Mouse (Mus musculus) liver, embryonic 14.5 days (tissue): ENCODE results near the gene Trim7. TPM values are rescaled to one million over a fixed set of nuclear protein-coding genes. Genes with fewer than 3 reads are reported as not detected.
"Not testable (repeated sequence)": the region's sequence is repeated elsewhere in the genome, so short reads cannot be mapped to it uniquely, and the experiment has no call there.

ENCODE experiments used
- ATAC-seq: fragments of 200-750 bp; cut with Nextera tagmentation; 2 replicates; pipeline ENCODE4 v1.8.0; 2017; ENCODE audit warnings: moderate number of reproducible peaks, mild to moderate bottlenecking, moderate library complexity; ENCODE audit not compliant: insufficient read depth
- DNase-seq, 3 experiments: peaks; one replicate each; pipeline ENCODE4 v3.0.0-alpha.2; 2012 to 2013; ENCODE audit warnings: low read depth in 3 of 3, low spot score in 3 of 3
- H3K27ac ChIP-seq: fragments of 300-500 bp; sonication (generic); 2 replicates; pipeline ENCODE4 v1.5.1; 2014; ENCODE audit warnings: moderate library complexity, mild to moderate bottlenecking, control low read depth, inconsistent platforms
- H3K27me3 ChIP-seq: fragments of 300-500 bp; sonication (generic); 2 replicates; pipeline ENCODE4 v1.6.1; 2014; ENCODE audit warnings: mild to moderate bottlenecking, low read length, moderate library complexity; ENCODE audit not compliant: control insufficient read depth, insufficient read depth
- H3K36me3 ChIP-seq: fragments of 300-500 bp; sonication (generic); replicated peaks from 2 replicates; pipeline ENCODE4 v1.6.1; 2014; ENCODE audit warnings: low read depth; ENCODE audit not compliant: control insufficient read depth, insufficient read depth
- H3K4me1 ChIP-seq, 2 experiments: fragments of 200-500 bp in 1 of 2; fragments of 300-500 bp in 1 of 2; sonication (generic) in 1 of 2; replicated peaks; 2 replicates each; pipeline ENCODE4 v1.6.1; 2012 to 2014; ENCODE audit warnings: antibody characterized with exemption in 1 of 2, inconsistent platforms in 1 of 2, low read length in 1 of 2; ENCODE audit not compliant: control insufficient read depth in 2 of 2, insufficient read depth in 2 of 2
- H3K4me2 ChIP-seq: fragments of 300-500 bp; sonication (generic); 2 replicates; pipeline ENCODE4 v1.6.1; 2014; ENCODE audit warnings: low read depth, mild to moderate bottlenecking, control low read depth, moderate library complexity
- H3K4me3 ChIP-seq, 2 experiments: fragments of 200-500 bp in 1 of 2; fragments of 300-500 bp in 1 of 2; sonication (generic) in 1 of 2; 2 replicates each; pipeline ENCODE4 v1.5.1; 2012 to 2014; ENCODE audit warnings: low read depth in 2 of 2, low read length in 2 of 2, mild to moderate bottlenecking in 2 of 2, control low read depth in 1 of 2, inconsistent platforms in 1 of 2, moderate library complexity in 1 of 2; ENCODE audit not compliant: insufficient read depth in 1 of 2
- H3K9ac ChIP-seq: fragments of 300-500 bp; sonication (generic); replicated peaks from 2 replicates; pipeline ENCODE4 v1.6.1; 2014; ENCODE audit warnings: mild to moderate bottlenecking, control low read depth, moderate library complexity
- H3K9me3 ChIP-seq: fragments of 300-500 bp; sonication (generic); 2 replicates; pipeline ENCODE4 v1.6.1; 2016; ENCODE audit warnings: low read length, mixed read lengths; ENCODE audit not compliant: control insufficient read depth
- CTCF ChIP-seq: IDR thresholded peaks from 2 replicates; pipeline ENCODE4 v1.5.1; 2016; ENCODE audit warnings: antibody characterized with exemption, low read depth, control low read depth
- EP300 ChIP-seq: IDR thresholded peaks from 2 replicates; pipeline ENCODE4 v1.6.1; 2016; ENCODE audit warnings: antibody characterized with exemption, low read depth
- WGBS: fragments of 180-500 bp; shearing (Covaris S2); extraction: QIAGEN DNeasy Blood & Tissue Kit; methylation state at CpG from one replicate; pipeline ENCODE4 v1.1.7; 2014; ENCODE audit not compliant: insufficient replicate concordance; 5-methylcytosine and 5-hydroxymethylcytosine counted together
- polyA plus RNA-seq, 2 experiments: library from polyadenylated mRNA; depleted of rRNA in 1 of 2; stranded (reverse) in 1 of 2; unstranded in 1 of 2; fragments of >200 nt; fragmentation: Nextera tagmentation in 1 of 2; extraction: Ambion mirVana in 1 of 2; gene quantifications; 2 replicates each; pipeline versions ENCODE4 v1.2.1 to v1.2.3; 2012 to 2014

The Trim7 gene
- polyA plus RNA-seq, 2 experiments: 0.04 to 0.23 TPM

DNA sequence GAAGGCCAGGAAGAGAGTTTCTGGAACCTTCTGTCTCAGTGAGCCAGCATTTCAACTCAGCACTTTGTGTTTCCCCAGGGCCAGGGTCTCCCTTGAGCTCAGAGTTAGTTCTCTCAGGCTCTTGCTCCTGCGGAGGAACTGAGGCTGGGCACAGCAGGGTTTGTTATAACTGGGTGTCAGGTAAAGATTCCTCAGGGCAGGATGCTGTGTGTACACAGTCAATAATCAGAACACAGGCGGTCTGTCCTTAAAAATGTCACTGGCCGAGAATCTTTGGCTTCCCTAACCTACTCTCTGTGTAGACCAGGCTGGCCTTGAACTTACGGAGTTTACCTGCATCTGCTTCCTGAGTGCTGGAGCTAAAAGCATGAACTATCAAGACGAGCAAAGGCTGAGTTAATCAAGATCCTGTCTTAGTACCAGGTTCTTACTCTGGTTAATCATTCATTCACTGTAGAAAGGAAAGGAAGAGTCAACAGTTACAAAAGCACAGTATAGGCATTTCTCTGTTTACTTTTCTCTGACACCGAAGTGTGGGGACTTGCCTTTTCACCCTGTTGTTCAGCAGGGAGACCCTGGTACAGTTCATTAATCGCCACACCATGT, 46.9 kb downstream of the Trim7 start:
- Histone ChIP-seq H3K9ac (peak overlapping the region; percentile 94), H3K4me1 (peaks cover 27 to 49% of the 10 kb centered on the region in 2 experiments)

GRCm38 (mm10) chr11:48873591-48874290, 47.8 kb downstream of the Trim7 start:
- Histone ChIP-seq H3K4me2 (peak overlapping the region; percentile 97), H3K9ac (peak overlapping the region; percentile 94), H3K36me3 (no peaks in the 10 kb centered on the region), H3K9me3 (no peaks in the 10 kb centered on the region), H3K4me1 (peaks cover 26 to 45% of the 10 kb centered on the region in 2 experiments), H3K27me3 (no peaks in the 10 kb centered on the region), H3K27ac (peak overlapping the region; percentile 72), H3K4me3 (peak overlapping the region; percentile 14 to 29; a peak in 3 of 4 replicates)
- ATAC-seq (peak; percentile 82), DNase-seq (peak; percentile 76 to 85 (median 78))
- peak; percentile 48 for TF ChIP-seq CTCF
- TF ChIP-seq EP300: peak; percentile 82
- WGBS: 12% methylated on average over 10 of the region's 10 CpGs

More for the DNA sequence above, 46.9 kb downstream of the Trim7 start:
- TF ChIP-seq EP300: no peak
- TF ChIP-seq CTCF: no peak
- Histone ChIP-seq H3K36me3 (0 out of 2 replicates have a peak, but pooled peaks cover 2% of the 10 kb centered on the region), H3K4me3 (peak overlapping the region; percentile 73 to 75; a peak in 3 of 4 replicates), H3K27me3 (no peaks in the 10 kb centered on the region), H3K4me2 (peak overlapping the region; percentile 97), H3K9me3 (no peaks in the 10 kb centered on the region), H3K27ac (peak overlapping the region; percentile 72)
- no peak for ATAC-seq
- WGBS: 56% methylated on average over 7 of the region's 7 CpGs
- peak in 1 of 3 experiments; percentile 32 for DNase-seq

- no peak overlapping the region for H3K4me3 ChIP-seq
- H3K36me3 ChIP-seq: no peaks in the 10 kb centered on the region
- TF ChIP-seq EP300: 0 out of 2 replicates have a peak, but pooled peaks have one; percentile 16
- TF ChIP-seq CTCF: peak; percentile 78
- no peaks in the 10 kb centered on the region for H3K27me3 ChIP-seq
- H3K27ac ChIP-seq: peak overlapping the region; percentile 72
- no peak overlapping the region; the same call in 1 of the 2 replicates for H3K9ac ChIP-seq
- H3K4me1 ChIP-seq: peaks cover 23 to 39% of the 10 kb centered on the region in 2 experiments
- DNase-seq (peak in 1 of 3 experiments; percentile 65), ATAC-seq (no peak)
- no peaks in the 10 kb centered on the region for H3K9me3 ChIP-seq
- 1% methylated on average over 4 of the region's 4 CpGs for WGBS
- peak overlapping the region; percentile 97 for H3K4me2 ChIP-seq
These were observed 48.5 kb downstream of the Trim7 start for GRCm38 (mm10) chr11:48874465-48874864.

DNA sequence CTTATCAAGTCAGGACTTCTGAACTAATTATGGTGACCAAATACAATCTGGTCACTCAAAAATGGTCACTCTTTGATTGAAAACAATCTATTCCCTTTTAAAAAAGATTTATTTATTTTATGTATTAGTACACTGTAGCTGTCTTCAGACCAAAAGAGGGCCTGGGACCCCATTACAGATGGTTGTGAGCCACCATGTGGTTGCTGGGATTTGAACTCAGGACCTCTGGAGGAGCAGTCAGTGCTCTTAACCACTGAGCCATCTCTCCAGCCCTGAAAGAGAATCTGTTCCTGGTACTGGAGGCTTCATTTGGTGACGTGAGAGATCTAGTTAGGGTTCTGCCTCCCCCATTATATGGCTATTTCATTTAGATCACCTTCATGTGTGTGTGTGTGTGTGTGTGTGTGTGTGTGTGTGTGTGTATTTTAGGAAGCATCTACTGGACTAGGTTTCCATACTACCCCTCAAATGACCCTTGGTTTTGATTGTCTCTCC, 49.5 kb downstream of the Trim7 start:
- H3K9ac ChIP-seq, H3K36me3 ChIP-seq, H3K27me3 ChIP-seq, H3K4me3 ChIP-seq, ATAC-seq, H3K9me3 ChIP-seq, H3K27ac ChIP-seq, DNase-seq, H3K4me2 ChIP-seq: not testable (repeated sequence)
- 60% methylated on average over 1 of the region's 1 CpGs for WGBS
- peaks cover 23 to 31% of the 10 kb centered on the region in 2 experiments for H3K4me1 ChIP-seq

DNA sequence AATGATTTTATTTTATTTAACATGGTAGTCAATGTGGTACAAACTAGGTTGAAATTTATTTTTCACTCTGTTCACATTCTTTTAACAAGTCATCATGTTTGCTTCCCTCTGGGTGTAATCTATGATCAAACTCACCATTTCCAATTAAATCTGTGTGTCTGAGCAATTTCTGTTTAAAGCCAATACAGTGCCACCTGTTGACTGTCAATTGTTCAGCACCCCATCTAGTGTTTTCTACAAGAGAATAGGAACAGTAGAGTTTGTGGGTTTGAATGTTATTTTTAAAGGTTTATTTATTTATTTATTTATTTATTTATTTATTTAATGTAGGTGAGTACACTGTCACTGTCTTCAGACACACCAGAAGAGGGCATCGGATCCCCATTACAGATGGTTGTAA, 50.7 kb downstream of the Trim7 start:
- ATAC-seq (no peak), DNase-seq (no peak)
- Histone ChIP-seq H3K4me3 (no peak overlapping the region), H3K9me3 (no peaks in the 10 kb centered on the region), H3K9ac (no peak overlapping the region), H3K4me2 (no peak overlapping the region), H3K4me1 (peaks cover 23 to 30% of the 10 kb centered on the region in 2 experiments), H3K36me3 (no peaks in the 10 kb centered on the region), H3K27me3 (no peaks in the 10 kb centered on the region), H3K27ac (no peak overlapping the region)
- no peak; the same call in 1 of the 2 replicates for TF ChIP-seq CTCF
- TF ChIP-seq EP300: no peak
- WGBS: 91% methylated on average over 1 of the region's 1 CpGs
